Mouse (Mus musculus) heart, embryonic 16.5 days (tissue): ENCODE data around the gene Proser3. TPM values are rescaled to one million over a fixed set of nuclear protein-coding genes. Genes with fewer than 3 reads are reported as not detected.

Experiments
- ATAC-seq: fragments of 200-750 bp; cut with Nextera tagmentation; replicated peaks from 2 replicates; pipeline ENCODE4 v1.8.0; 2017; ENCODE audit warnings: moderate number of reproducible peaks; ENCODE audit not compliant: insufficient read depth, low FRiP score; ENCODE audit errors: extremely low read depth
- H3K27ac ChIP-seq: fragments of 300-500 bp; sonication (generic); 2 replicates; pipeline ENCODE4 v1.5.1; 2014; ENCODE audit warnings: mild to moderate bottlenecking, low read length, control low read depth, moderate library complexity
- H3K27me3 ChIP-seq: fragments of 300-500 bp; sonication (generic); 2 replicates; pipeline ENCODE4 v1.6.1; 2014; ENCODE audit warnings: low read length, mixed read lengths; ENCODE audit not compliant: control insufficient read depth, insufficient read depth
- H3K36me3 ChIP-seq: fragments of 300-500 bp; sonication (generic); 2 replicates; pipeline ENCODE4 v1.6.1; 2014; ENCODE audit not compliant: control insufficient read depth, insufficient read depth
- H3K4me1 ChIP-seq: fragments of 300-500 bp; sonication (generic); 2 replicates; pipeline ENCODE4 v1.6.1; 2014; ENCODE audit warnings: low read length, mixed read lengths; ENCODE audit not compliant: control insufficient read depth, insufficient read depth
- H3K4me2 ChIP-seq: fragments of 300-500 bp; sonication (generic); 2 replicates; pipeline ENCODE4 v1.6.1; 2014; ENCODE audit warnings: low read depth, mild to moderate bottlenecking, control low read depth, low read length
- H3K4me3 ChIP-seq: fragments of 300-500 bp; sonication (generic); 2 replicates; pipeline ENCODE4 v1.5.1; 2014; ENCODE audit warnings: mild to moderate bottlenecking, control low read depth, low read length
- H3K9ac ChIP-seq: fragments of 300-500 bp; sonication (generic); 2 replicates; pipeline ENCODE4 v1.6.1; 2014; ENCODE audit warnings: low read length, control low read depth
- H3K9me3 ChIP-seq: fragments of 300-500 bp; sonication (generic); replicated peaks from 2 replicates; pipeline ENCODE4 v1.6.1; 2016; ENCODE audit warnings: low read length; ENCODE audit not compliant: control insufficient read depth
- WGBS: fragments of 180-500 bp; shearing (Covaris S2); extraction: QIAGEN DNeasy Blood & Tissue Kit; methylation state at CpG from one replicate; pipeline ENCODE4 v1.1.7; 2014; 5-methylcytosine and 5-hydroxymethylcytosine counted together
- polyA plus RNA-seq: library from polyadenylated mRNA; unstranded; fragments of >200 nt; fragmentation: Nextera tagmentation; extraction: Ambion mirVana; gene quantifications from 2 replicates; pipeline ENCODE4 v1.2.1, GENCODE M21; 2015

Gene Proser3
- polyA plus RNA-seq, 1 experiment from 2014 or later = 6.6 TPM

- Histone ChIP-seq H3K4me1 (peaks cover 23% of the 10 kb centered on the region), H3K4me2 (peak overlapping the region; percentile 94), H3K9me3 (no peaks in the 10 kb centered on the region), H3K27me3 (no peaks in the 10 kb centered on the region), H3K27ac (no peak overlapping the region), H3K4me3 (peak overlapping the region; percentile 67), H3K9ac (peak overlapping the region; percentile 75), H3K36me3 (peaks cover 12% of the 10 kb centered on the region)
- no peak for ATAC-seq
- WGBS = 11% methylated on average over 25 of the region's 26 CpGs
These were observed 18.0 kb downstream of the Proser3 start for GRCm38 (mm10) chr7:30533941-30534632.

DNA sequence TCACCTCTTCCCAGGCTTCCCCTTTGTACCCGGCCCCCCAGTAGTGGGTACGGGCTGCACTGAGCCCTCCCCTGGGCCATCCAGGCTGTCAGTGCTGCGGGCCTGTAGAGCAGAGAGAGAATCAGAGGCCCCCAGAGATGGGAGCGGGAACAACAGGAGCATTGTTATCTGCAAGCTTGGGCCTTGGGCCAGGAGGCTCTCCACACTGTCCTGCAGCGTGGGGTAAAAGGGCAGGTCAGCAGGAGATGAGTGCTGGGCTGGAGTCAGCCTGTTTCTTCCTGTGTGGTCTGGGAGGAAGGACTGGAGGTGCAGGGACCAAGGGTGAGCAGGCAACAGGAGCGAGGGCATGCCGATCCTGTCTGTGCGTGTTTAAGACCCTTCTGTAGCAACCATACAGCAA lies 19.2 kb downstream of the Proser3 start:
- Histone ChIP-seq H3K4me3 (no peak overlapping the region), H3K27me3 (no peaks in the 10 kb centered on the region), H3K9ac (peak overlapping the region; percentile 15; the same call in 1 of the 2 replicates), H3K4me2 (no peak overlapping the region), H3K27ac (no peak overlapping the region), H3K4me1 (peaks cover 23% of the 10 kb centered on the region), H3K36me3 (peaks cover 23% of the 10 kb centered on the region), H3K9me3 (no peaks in the 10 kb centered on the region)
- WGBS = 34% methylated on average over 8 of the region's 8 CpGs
- peak; percentile 28; the same call in 1 of the 2 replicates for ATAC-seq

GRCm38 (mm10) chr7:30531291-30531815 lies 20.7 kb downstream of the Proser3 start:
- Histone ChIP-seq H3K9ac (no peak overlapping the region), H3K4me2 (no peak overlapping the region), H3K27me3 (no peaks in the 10 kb centered on the region), H3K9me3 (no peaks in the 10 kb centered on the region), H3K27ac (no peak overlapping the region), H3K4me1 (peaks cover 23% of the 10 kb centered on the region), H3K36me3 (peaks cover 26% of the 10 kb centered on the region), H3K4me3 (no peak overlapping the region)
- ATAC-seq = no peak
- 75% methylated on average over 9 of the region's 9 CpGs for WGBS

DNA sequence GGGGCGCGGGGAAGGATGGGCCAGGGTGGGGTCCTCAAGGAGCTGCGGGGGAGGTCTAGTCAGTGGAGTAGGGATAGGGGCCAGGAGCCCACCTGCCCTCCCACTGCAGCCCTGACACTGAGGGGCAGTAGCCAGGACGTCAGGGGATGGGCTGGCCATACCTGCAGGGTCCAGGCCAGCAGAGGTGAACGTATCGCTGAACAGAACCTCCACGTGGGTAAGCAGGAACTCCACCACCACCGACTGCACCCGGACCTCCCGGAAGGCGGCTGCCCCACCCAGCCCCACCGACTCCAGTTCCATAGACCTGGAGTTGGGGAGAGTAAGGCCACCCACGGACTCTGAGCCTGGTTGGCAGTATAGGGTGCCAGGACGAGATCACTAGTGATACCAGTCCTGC lies 25.1 kb downstream of the Proser3 start:
- 82% methylated on average over 14 of the region's 14 CpGs for WGBS
- Histone ChIP-seq H3K4me1 (no peaks in the 10 kb centered on the region), H3K27ac (no peak overlapping the region), H3K27me3 (no peaks in the 10 kb centered on the region), H3K4me2 (no peak overlapping the region), H3K9ac (no peak overlapping the region), H3K4me3 (no peak overlapping the region), H3K36me3 (peaks cover 41% of the 10 kb centered on the region), H3K9me3 (no peaks in the 10 kb centered on the region)
- no peak for ATAC-seq

GRCm38 (mm10) chr7:30526399-30526798 lies 25.7 kb downstream of the Proser3 start:
- no peak overlapping the region for H3K4me2 ChIP-seq
- no peak overlapping the region for H3K4me3 ChIP-seq
- no peaks in the 10 kb centered on the region for H3K27me3 ChIP-seq
- H3K9ac ChIP-seq = no peak overlapping the region
- no peaks in the 10 kb centered on the region for H3K4me1 ChIP-seq
- H3K36me3 ChIP-seq = peaks cover 41% of the 10 kb centered on the region
- WGBS = 34% methylated on average over 17 of the region's 17 CpGs
- H3K9me3 ChIP-seq = no peaks in the 10 kb centered on the region
- no peak overlapping the region for H3K27ac ChIP-seq
- no peak for ATAC-seq

DNA sequence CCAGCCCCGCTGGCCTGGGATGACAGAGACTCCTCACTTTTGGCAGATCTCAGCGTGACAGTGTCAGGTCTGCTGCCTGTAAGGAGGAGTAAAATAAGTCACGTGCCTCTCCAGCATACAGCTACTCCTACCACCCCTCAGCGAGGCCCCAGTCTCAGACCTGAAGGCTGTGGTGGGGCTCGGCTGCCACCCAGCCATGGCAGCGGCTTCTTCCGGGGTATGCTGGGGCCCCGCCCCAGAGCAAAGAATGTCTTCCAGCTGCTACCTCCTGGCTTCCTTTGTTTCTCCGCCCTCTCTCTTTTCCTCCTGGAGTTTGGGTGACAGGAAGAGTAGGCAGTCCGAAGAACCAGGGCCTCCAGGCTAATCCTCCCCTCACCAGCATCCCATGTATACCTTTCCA lies 26.1 kb downstream of the Proser3 start:
- Histone ChIP-seq H3K27ac (no peak overlapping the region), H3K4me1 (no peaks in the 10 kb centered on the region), H3K4me3 (no peak overlapping the region), H3K9ac (no peak overlapping the region), H3K9me3 (no peaks in the 10 kb centered on the region), H3K27me3 (no peaks in the 10 kb centered on the region), H3K4me2 (no peak overlapping the region), H3K36me3 (peaks cover 41% of the 10 kb centered on the region)
- ATAC-seq = no peak
- WGBS = 45% methylated on average over 10 of the region's 10 CpGs

GRCm38 (mm10) chr7:30524487-30524886 lies 27.6 kb downstream of the Proser3 start:
- H3K4me2 ChIP-seq = no peak overlapping the region
- H3K9me3 ChIP-seq = no peaks in the 10 kb centered on the region
- H3K9ac ChIP-seq = no peak overlapping the region
- H3K27me3 ChIP-seq = no peaks in the 10 kb centered on the region
- ATAC-seq = no peak
- no peaks in the 10 kb centered on the region for H3K4me1 ChIP-seq
- H3K4me3 ChIP-seq = no peak overlapping the region
- H3K36me3 ChIP-seq = peaks cover 32% of the 10 kb centered on the region
- WGBS = 87% methylated on average over 6 of the region's 6 CpGs
- H3K27ac ChIP-seq = no peak overlapping the region

DNA sequence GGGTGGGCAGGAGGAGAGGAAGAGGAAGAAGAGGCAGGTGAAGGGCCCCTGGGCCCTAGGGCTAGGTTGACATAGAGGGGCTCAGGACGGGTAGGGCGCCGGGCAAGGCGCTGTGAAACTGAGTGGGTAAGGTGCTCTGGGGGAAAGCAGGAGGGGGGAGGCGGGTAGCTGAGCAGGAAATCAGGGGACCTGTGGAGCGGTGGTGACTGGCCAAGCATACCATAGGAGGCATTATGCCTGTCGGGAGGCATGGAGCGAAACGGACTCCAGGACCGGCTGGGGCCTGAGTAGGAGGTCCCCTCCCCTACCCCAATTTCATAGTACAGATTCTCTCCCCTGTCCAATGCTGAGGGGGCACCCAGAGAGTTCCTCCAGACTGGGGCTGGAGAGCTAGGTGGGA lies 29.2 kb downstream of the Proser3 start:
- Histone ChIP-seq H3K27me3 (no peaks in the 10 kb centered on the region; the same call in 1 of the 2 replicates), H3K9ac (no peak overlapping the region), H3K4me1 (no peaks in the 10 kb centered on the region), H3K36me3 (peaks cover 17% of the 10 kb centered on the region), H3K9me3 (no peaks in the 10 kb centered on the region), H3K4me2 (no peak overlapping the region), H3K27ac (no peak overlapping the region), H3K4me3 (no peak overlapping the region)
- no peak for ATAC-seq
- WGBS = 83% methylated on average over 10 of the region's 10 CpGs

GRCm38 (mm10) chr7:30520856-30521255 lies 31.2 kb downstream of the Proser3 start:
- H3K9ac ChIP-seq = no peak overlapping the region
- whole genome bisulfite sequencing = 78% methylated on average over 5 of the region's 5 CpGs
- no peaks in the 10 kb centered on the region for H3K4me1 ChIP-seq

More at GRCm38 (mm10) chr7:30520856-30521255, 31.2 kb downstream of the Proser3 start:
- ATAC-seq = no peak
- Histone ChIP-seq H3K4me3 (no peak overlapping the region), H3K4me2 (no peak overlapping the region), H3K27ac (no peak overlapping the region), H3K36me3 (peaks cover 14% of the 10 kb centered on the region; the same call in 1 of the 2 replicates), H3K27me3 (no peaks in the 10 kb centered on the region; the same call in 1 of the 2 replicates), H3K9me3 (no peaks in the 10 kb centered on the region)
